Mouse (Mus musculus) limb, embryonic 11.5 days (tissue): ENCODE measurements at regions not wholly inside any gene's neighbourhood (a gene's known extent, or its start where the extent isn't known, plus 50 kb on each side); places are given as distances from the start of the nearest gene placed in this dataset.

Experiments
- ATAC-seq: fragments of 200-750 bp; cut with Nextera tagmentation; 2 replicates; pipeline ENCODE4 v1.8.0; 2017; ENCODE audit warnings: low read depth; ENCODE audit not compliant: insufficient number of reproducible peaks, low FRiP score, low TSS enrichment
- DNase-seq: peaks from one replicate; pipeline ENCODE4 v3.0.0-alpha.2; 2015; ENCODE audit warnings: low spot score
- H3K27ac ChIP-seq: fragments of 300-500 bp; sonication (generic); replicated peaks from 2 replicates; pipeline ENCODE4 v1.5.1; 2014; ENCODE audit warnings: low read depth, mild to moderate bottlenecking, low read length
- H3K27me3 ChIP-seq: fragments of 300-500 bp; sonication (generic); 2 replicates; pipeline ENCODE4 v1.6.1; 2014; ENCODE audit warnings: mild to moderate bottlenecking, low read length, mixed read lengths; ENCODE audit not compliant: control insufficient read depth, insufficient read depth
- H3K36me3 ChIP-seq: fragments of 300-500 bp; sonication (generic); 2 replicates; pipeline ENCODE4 v1.6.1; 2014; ENCODE audit warnings: mild to moderate bottlenecking, low read length, moderate library complexity, mixed read lengths; ENCODE audit not compliant: control insufficient read depth, insufficient read depth
- H3K4me1 ChIP-seq: fragments of 300-500 bp; sonication (generic); 2 replicates; pipeline ENCODE4 v1.6.1; 2014; ENCODE audit warnings: low read length, mixed read lengths; ENCODE audit not compliant: control insufficient read depth, insufficient read depth
- H3K4me2 ChIP-seq: fragments of 300-500 bp; sonication (generic); 2 replicates; pipeline ENCODE4 v1.6.1; 2014; ENCODE audit warnings: low read depth, mild to moderate bottlenecking, moderate library complexity; ENCODE audit not compliant: severe bottlenecking
- H3K4me3 ChIP-seq: fragments of 300-500 bp; sonication (generic); 2 replicates; pipeline ENCODE4 v1.5.1; 2014; ENCODE audit warnings: low read depth, low read length
- H3K9ac ChIP-seq: fragments of 300-500 bp; sonication (generic); 2 replicates; pipeline ENCODE4 v1.6.1; 2014; ENCODE audit warnings: mild to moderate bottlenecking, low read length
- H3K9me3 ChIP-seq: fragments of 300-500 bp; sonication (generic); 2 replicates; pipeline ENCODE4 v1.6.1; 2016; ENCODE audit warnings: low read length; ENCODE audit not compliant: control insufficient read depth
- WGBS: fragments of 180-500 bp; shearing (Covaris S2); extraction: QIAGEN DNeasy Blood & Tissue Kit; methylation state at CpG from one replicate; pipeline ENCODE4 v1.1.7; 2014; 5-methylcytosine and 5-hydroxymethylcytosine counted together

DNA sequence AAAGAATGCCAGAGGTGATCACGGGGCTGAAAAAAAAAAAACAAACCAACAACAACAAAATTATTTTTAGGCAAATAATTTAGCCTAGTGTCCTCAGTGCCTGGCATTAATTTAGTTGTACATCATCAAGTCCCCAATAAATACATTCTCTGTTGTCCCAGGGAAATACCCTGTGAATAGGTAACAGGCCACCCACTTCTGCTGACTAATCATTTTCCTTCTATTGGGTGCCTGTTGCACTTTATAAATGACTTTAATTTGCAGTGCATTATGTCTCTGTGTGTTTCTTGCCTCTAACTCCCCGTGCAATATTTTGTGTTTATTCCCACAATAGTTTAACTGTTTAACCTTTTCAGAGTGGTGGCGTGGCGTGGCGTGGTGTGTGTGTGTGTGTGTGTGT lies 168.9 kb downstream of the Cbln1 start:
- 93% methylated on average over 5 of the region's 5 CpGs for WGBS
- H3K27me3 ChIP-seq, result no peaks in the 10 kb centered on the region
- H3K9ac ChIP-seq, result no peak overlapping the region
- no peaks in the 10 kb centered on the region for H3K36me3 ChIP-seq
- no peak overlapping the region for H3K4me2 ChIP-seq
- no peak overlapping the region for H3K4me3 ChIP-seq
- H3K4me1 ChIP-seq, result no peaks in the 10 kb centered on the region
- DNase-seq, result no peak
- H3K27ac ChIP-seq, result no peak overlapping the region
- no peaks in the 10 kb centered on the region for H3K9me3 ChIP-seq
- ATAC-seq, result no peak

DNA sequence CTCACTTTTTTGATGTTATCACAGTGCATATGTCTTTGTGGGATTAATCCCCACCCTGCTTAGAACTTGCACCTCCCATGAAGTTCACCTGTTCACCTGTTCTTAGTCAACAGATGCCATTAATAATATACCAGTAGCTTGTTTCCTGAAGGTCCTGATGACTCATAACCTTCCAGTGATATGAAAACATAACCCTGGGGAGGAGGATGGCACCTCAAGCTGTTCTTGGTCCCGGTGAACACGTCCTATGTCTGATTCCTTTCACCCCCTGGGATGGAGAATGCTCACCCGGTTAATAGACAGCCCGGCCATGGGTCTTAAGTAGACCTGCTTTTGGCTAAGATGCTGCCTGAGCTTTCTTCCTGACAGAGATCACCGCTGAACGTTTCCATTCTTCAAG lies 174.6 kb downstream of the Cbln1 start:
- Histone ChIP-seq H3K27ac (no peak overlapping the region), H3K4me1 (peaks cover 4% of the 10 kb centered on the region; the same call in 1 of the 2 replicates), H3K27me3 (no peaks in the 10 kb centered on the region), H3K36me3 (no peaks in the 10 kb centered on the region), H3K9ac (no peak overlapping the region), H3K4me2 (no peak overlapping the region), H3K9me3 (no peaks in the 10 kb centered on the region), H3K4me3 (no peak overlapping the region)
- DNase-seq (no peak), ATAC-seq (no peak)
- WGBS, result 90% methylated on average over 6 of the region's 6 CpGs

DNA sequence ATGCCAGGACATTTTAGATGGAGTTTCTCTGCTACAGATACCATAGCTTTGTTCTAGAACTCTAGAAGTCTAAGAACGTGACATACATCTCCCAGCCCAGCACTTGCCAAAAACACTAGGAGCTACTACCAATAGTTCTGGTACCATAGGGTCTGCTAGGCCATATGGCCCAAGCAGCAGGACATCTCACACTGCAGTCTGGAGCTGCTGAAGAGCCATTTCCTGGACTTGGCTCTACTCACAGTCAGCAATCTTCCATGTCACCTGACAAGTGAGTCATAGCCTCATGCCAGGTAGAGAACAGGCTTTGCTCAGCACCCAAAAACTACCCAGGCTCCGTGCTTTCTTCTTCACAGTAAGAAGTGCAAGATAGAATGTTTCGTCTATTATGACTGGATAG lies 175.1 kb downstream of the Cbln1 start:
- no peaks in the 10 kb centered on the region for H3K27me3 ChIP-seq
- no peaks in the 10 kb centered on the region for H3K36me3 ChIP-seq
- H3K9me3 ChIP-seq, result no peaks in the 10 kb centered on the region
- peaks cover 7% of the 10 kb centered on the region; the same call in 1 of the 2 replicates for H3K4me1 ChIP-seq
- H3K4me3 ChIP-seq, result no peak overlapping the region
- no peak for DNase-seq
- no peak for ATAC-seq
- H3K27ac ChIP-seq, result no peak overlapping the region
- WGBS, result 95% methylated on average over 3 of the region's 3 CpGs
- no peak overlapping the region for H3K9ac ChIP-seq
- H3K4me2 ChIP-seq, result no peak overlapping the region

- Histone ChIP-seq H3K27me3 (no peaks in the 10 kb centered on the region), H3K36me3 (no peaks in the 10 kb centered on the region), H3K4me1 (no peaks in the 10 kb centered on the region), H3K9ac (no peak overlapping the region), H3K9me3 (no peaks in the 10 kb centered on the region), H3K4me2 (no peak overlapping the region), H3K4me3 (no peak overlapping the region), H3K27ac (no peak overlapping the region)
- ATAC-seq, result no peak
- no peak for DNase-seq
- WGBS, result 88% methylated on average over 8 of the region's 8 CpGs
Observed at GRCm38 (mm10) chr8:87286059-87286458, 186.3 kb downstream of the Cbln1 start.

- H3K4me3 ChIP-seq, result no peak overlapping the region
- no peak overlapping the region for H3K4me2 ChIP-seq
- H3K27ac ChIP-seq, result no peak overlapping the region
- 45% methylated on average over 4 of the region's 4 CpGs for WGBS
- ATAC-seq (no peak), DNase-seq (no peak)
- no peaks in the 10 kb centered on the region for H3K9me3 ChIP-seq
- H3K36me3 ChIP-seq, result no peaks in the 10 kb centered on the region
- no peak overlapping the region for H3K9ac ChIP-seq
- H3K27me3 ChIP-seq, result no peaks in the 10 kb centered on the region
- H3K4me1 ChIP-seq, result no peaks in the 10 kb centered on the region
Observed at GRCm38 (mm10) chr8:87284356-87284755, 188.1 kb downstream of the Cbln1 start.

- no peaks in the 10 kb centered on the region for H3K4me1 ChIP-seq
- no peak for DNase-seq
- WGBS, result 95% methylated on average over 4 of the region's 4 CpGs
Observed at GRCm38 (mm10) chr8:87282511-87282910, 189.9 kb downstream of the Cbln1 start.

DNA sequence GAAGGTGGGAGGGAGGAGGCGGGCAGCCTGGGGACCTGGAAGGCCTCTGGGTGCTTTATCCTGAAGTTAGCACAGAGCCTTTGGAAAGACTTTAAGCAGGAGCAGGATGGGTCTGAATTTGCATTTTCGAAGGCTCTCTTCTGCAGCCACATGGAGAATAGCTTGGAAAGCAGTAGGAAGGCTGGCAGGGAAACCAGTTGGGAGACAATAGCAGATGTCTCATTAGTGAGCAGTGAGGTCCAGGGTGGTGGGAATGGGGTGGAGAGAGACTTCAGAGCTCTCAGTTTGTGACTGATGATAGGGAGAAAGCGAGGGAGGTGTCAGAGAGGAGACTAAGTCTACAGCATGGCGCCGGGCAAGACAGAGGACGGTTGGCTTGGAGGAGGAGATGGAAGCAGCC lies 199.1 kb downstream of the Cbln1 start:
- H3K4me2 ChIP-seq, result no peak overlapping the region
- no peaks in the 10 kb centered on the region for H3K4me1 ChIP-seq
- H3K36me3 ChIP-seq, result no peaks in the 10 kb centered on the region
- DNase-seq (no peak), ATAC-seq (no peak)
- H3K9ac ChIP-seq, result no peak overlapping the region
- no peaks in the 10 kb centered on the region for H3K9me3 ChIP-seq
- no peaks in the 10 kb centered on the region for H3K27me3 ChIP-seq
- WGBS, result 40% methylated on average over 6 of the region's 6 CpGs
- H3K4me3 ChIP-seq, result no peak overlapping the region
- no peak overlapping the region for H3K27ac ChIP-seq

More at GRCm38 (mm10) chr8:87282511-87282910, 189.9 kb downstream of the Cbln1 start:
- Histone ChIP-seq H3K4me3 (no peak overlapping the region), H3K9me3 (no peaks in the 10 kb centered on the region), H3K27ac (no peak overlapping the region), H3K4me2 (no peak overlapping the region), H3K9ac (no peak overlapping the region), H3K27me3 (no peaks in the 10 kb centered on the region), H3K36me3 (no peaks in the 10 kb centered on the region)
- no peak for ATAC-seq

DNA sequence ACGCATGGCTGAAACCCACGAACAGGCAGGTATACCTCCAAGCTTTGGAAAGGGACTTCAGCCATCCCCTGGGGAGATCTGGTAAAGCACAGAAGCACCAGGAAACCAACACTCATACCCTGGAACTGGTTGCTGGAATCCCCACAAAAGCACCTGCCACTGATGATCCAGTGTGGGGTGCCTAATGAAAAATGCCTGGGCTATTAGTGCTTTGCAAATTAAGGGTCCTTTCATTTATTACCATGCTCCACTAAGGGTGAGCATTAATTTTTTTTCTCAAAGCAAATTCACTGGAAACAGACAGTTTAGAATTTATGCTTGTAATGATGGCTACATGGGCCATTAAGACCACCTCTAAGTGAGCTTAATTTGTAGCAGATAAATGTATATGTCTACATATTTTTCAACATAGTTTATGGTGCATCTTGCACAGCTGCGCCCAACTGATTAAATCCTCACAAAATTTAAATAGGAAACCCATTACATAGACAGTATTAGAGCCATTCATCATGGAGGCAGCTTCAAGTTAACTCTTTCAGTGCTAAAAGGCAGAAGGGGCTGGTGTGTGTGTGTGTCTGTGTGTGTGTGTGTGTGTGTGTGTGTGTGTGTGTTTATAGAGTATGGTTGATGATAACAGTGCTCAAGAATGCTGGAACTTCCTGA lies 201.8 kb downstream of the Cbln1 start:
- Histone ChIP-seq H3K9ac (no peak overlapping the region), H3K36me3 (no peaks in the 10 kb centered on the region), H3K9me3 (no peaks in the 10 kb centered on the region), H3K4me1 (no peaks in the 10 kb centered on the region), H3K4me2 (no peak overlapping the region), H3K27ac (no peak overlapping the region), H3K27me3 (no peaks in the 10 kb centered on the region), H3K4me3 (no peak overlapping the region)
- WGBS, result 76% methylated on average over 3 of the region's 3 CpGs
- ATAC-seq (no peak), DNase-seq (no peak)

DNA sequence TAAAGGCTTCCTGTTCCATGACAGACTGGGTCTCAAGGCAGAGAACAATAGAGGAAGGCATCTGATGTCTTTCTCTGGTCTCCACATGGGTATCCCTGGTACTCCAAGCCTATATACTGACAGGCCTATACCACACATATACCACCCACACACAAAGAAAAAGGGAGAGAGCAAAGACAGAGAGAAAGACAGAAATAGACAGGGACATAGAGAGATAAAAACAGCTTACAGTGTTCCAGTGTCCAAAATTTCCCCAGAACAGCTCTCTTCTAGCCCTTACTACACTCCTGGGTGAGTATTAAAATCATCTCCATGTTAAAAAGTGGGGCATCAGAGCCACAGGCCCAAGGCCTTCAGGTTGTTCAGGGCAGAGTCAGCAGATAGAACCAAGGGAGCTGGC lies 204.2 kb downstream of the Cbln1 start:
- Histone ChIP-seq H3K4me2 (no peak overlapping the region), H3K27ac (no peak overlapping the region), H3K4me1 (no peaks in the 10 kb centered on the region), H3K36me3 (no peaks in the 10 kb centered on the region), H3K27me3 (no peaks in the 10 kb centered on the region), H3K9ac (no peak overlapping the region), H3K4me3 (no peak overlapping the region), H3K9me3 (no peaks in the 10 kb centered on the region)
- ATAC-seq, result no peak
- DNase-seq, result no peak
